Comparison of ENCODE assay signal across 16 mouse cellular contexts in the genomic region with DNA sequence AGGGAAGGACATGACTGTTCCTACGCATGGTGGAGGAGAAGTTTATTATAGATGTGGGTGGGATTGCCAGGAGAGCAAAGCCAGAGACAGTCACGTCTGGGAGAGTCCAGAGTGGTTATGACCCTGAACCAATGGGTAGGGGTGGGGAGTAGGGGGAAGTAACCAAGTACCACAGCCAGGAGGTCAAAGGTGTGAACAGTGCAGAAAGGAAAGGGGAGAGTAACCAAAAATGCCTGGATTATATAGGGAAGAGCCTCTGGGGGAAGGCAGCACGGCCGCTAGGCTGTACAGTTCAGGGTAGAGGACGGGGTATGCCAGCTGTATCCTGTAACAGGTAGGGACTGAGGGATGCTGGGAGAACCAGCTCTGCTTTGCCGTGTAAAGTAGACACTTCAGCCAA. TPM values are rescaled to one million over a fixed set of nuclear protein-coding genes. Genes with fewer than 3 reads are reported as not detected.
"Had no signal": no experiment of that assay in that cellular context is flagged by ENCODE, and none has a peak within 500 bp of the region (broad histone marks: within the 10 kb centered on the region; RNA-seq: fewer than 3 reads in every experiment).

No protein-coding gene starts in this region.

- H3K4me3 ChIP-seq: left cerebral cortex, adult 2 months; liver, embryonic 13.5 days; midbrain, embryonic 12.5 days; midbrain, embryonic 15.5 days; neural tube, embryonic 12.5 days; neural tube, embryonic 15.5 days had no signal

- H3K27ac ChIP-seq: left cerebral cortex, adult 2 months; liver, embryonic 13.5 days; macrophage; midbrain, embryonic 12.5 days; midbrain, embryonic 15.5 days; neural tube, embryonic 12.5 days; neural tube, embryonic 15.5 days had no signal

- DNase-seq: kidney, adult 9 months; kidney, postnatal 14 days; layer of hippocampus, postnatal 36 days; liver, embryonic 13.5 days; lung, adult 2 months; lung, postnatal 14 days; right cerebral cortex, adult 18-20 months; right cerebral cortex, postnatal 14 days; right cerebral cortex, postnatal 4 days; thymus, postnatal 25 days had no signal

- H3K36me3 ChIP-seq: liver, embryonic 13.5 days; midbrain, embryonic 12.5 days; midbrain, embryonic 15.5 days; neural tube, embryonic 12.5 days; neural tube, embryonic 15.5 days had no signal

- H3K4me1 ChIP-seq: liver, embryonic 13.5 days; midbrain, embryonic 15.5 days; neural tube, embryonic 12.5 days; neural tube, embryonic 15.5 days had no signal

- H3K9ac ChIP-seq: liver, embryonic 13.5 days; midbrain, embryonic 12.5 days; midbrain, embryonic 15.5 days; neural tube, embryonic 12.5 days; neural tube, embryonic 15.5 days had no signal

- H3K9me3 ChIP-seq: liver, embryonic 13.5 days; midbrain, embryonic 12.5 days; midbrain, embryonic 15.5 days; neural tube, embryonic 12.5 days; neural tube, embryonic 15.5 days had no signal

- ATAC-seq: midbrain, embryonic 15.5 days had no signal

- H3K4me2 ChIP-seq: liver, embryonic 13.5 days; midbrain, embryonic 12.5 days; midbrain, embryonic 15.5 days; neural tube, embryonic 12.5 days; neural tube, embryonic 15.5 days had no signal

- H3K27me3 ChIP-seq: midbrain, embryonic 15.5 days; neural tube, embryonic 12.5 days; neural tube, embryonic 15.5 days had no signal

RNA-seq across cellular contexts. Expression of a gene that starts 37.8 kb away (rescaled TPM):
- polyA plus RNA-seq: liver, embryonic 13.5 days; macrophage had no signal
